ENCODE assay signal across 18 mouse cellular contexts in genomic region chr15:26553620-26554019, GRCm38 (mm10).
DNase-seq lines count a peak whose midpoint lies in the region; ATAC-seq and TF ChIP-seq lines count a peak whose summit lies in the region.
"Had no signal": no experiment of that assay in that cellular context is flagged by ENCODE, and none has a peak within 500 bp of the region (broad histone marks: within the 10 kb centered on the region; RNA-seq: fewer than 3 reads in every experiment).

No protein-coding gene starts in this region.

- no peak for TF ChIP-seq POLR2A in brain, embryonic 14.5 days (IDR thresholded peaks at IDR 0.05; ENCODE audit: borderline replicate concordance, extremely low read depth, insufficient read depth, insufficient read length, poor library complexity, severe bottlenecking)

- no peaks in the 10 kb centered on the region for H3K27me3 ChIP-seq in forebrain, embryonic 10.5 days (ENCODE audit: poor library complexity, severe bottlenecking)
- no peaks in the 10 kb centered on the region for H3K27me3 ChIP-seq in forebrain, postnatal 0 days (ENCODE audit: insufficient read depth, low read length)
- no peaks in the 10 kb centered on the region for H3K27me3 ChIP-seq in midbrain, embryonic 10.5 days (ENCODE audit: low read depth, poor library complexity, severe bottlenecking)
- H3K27me3 ChIP-seq in midbrain, embryonic 13.5 days: no peaks in the 10 kb centered on the region
- H3K27me3 ChIP-seq in hindbrain, embryonic 16.5 days (replicated peaks; ENCODE audit: control insufficient read depth, insufficient read depth, low read length): no peaks in the 10 kb centered on the region
- H3K27me3 ChIP-seq: embryonic facial prominence, embryonic 12.5 days; forebrain, embryonic 13.5 days had no signal

- peak overlapping the region; percentile 69 for H3K27ac ChIP-seq in forebrain, embryonic 10.5 days
- H3K27ac ChIP-seq in forebrain, postnatal 0 days (ENCODE audit: low read depth, low read length): no peak overlapping the region
- peak overlapping the region; percentile 69 for H3K27ac ChIP-seq in midbrain, embryonic 10.5 days (replicated peaks)
- no peak overlapping the region for H3K27ac ChIP-seq in midbrain, embryonic 13.5 days
- H3K27ac ChIP-seq in hindbrain, embryonic 16.5 days (ENCODE audit: low read depth, low read length): no peak overlapping the region
- H3K27ac ChIP-seq: embryonic facial prominence, embryonic 10.5 days; embryonic facial prominence, embryonic 12.5 days; forebrain, embryonic 13.5 days had no signal

- no peak for TF ChIP-seq CTCF in forebrain, postnatal 0 days (IDR thresholded peaks at IDR 0.05; ENCODE audit: low read depth)
- TF ChIP-seq CTCF in brain, embryonic 14.5 days (IDR thresholded peaks at IDR 0.05; ENCODE audit: borderline replicate concordance, extremely low read depth, insufficient read depth, insufficient read length): no peak

- peaks cover 16% of the 10 kb centered on the region for H3K4me1 ChIP-seq in forebrain, embryonic 10.5 days
- no peaks in the 10 kb centered on the region for H3K4me1 ChIP-seq in forebrain, postnatal 0 days (ENCODE audit: insufficient read depth)
- peaks cover 23% of the 10 kb centered on the region for H3K4me1 ChIP-seq in midbrain, embryonic 10.5 days
- no peaks in the 10 kb centered on the region for H3K4me1 ChIP-seq in midbrain, embryonic 13.5 days (replicated peaks)
- no peaks in the 10 kb centered on the region for H3K4me1 ChIP-seq in hindbrain, embryonic 16.5 days (ENCODE audit: control insufficient read depth, insufficient read depth, low read depth, low read length)
- H3K4me1 ChIP-seq: embryonic facial prominence, embryonic 10.5 days; embryonic facial prominence, embryonic 12.5 days; forebrain, embryonic 13.5 days had no signal

- WGBS in forebrain, embryonic 10.5 days: 17% methylated on average over 10 of the region's 10 CpGs
- WGBS in forebrain, postnatal 0 days: 12% methylated on average over 10 of the region's 10 CpGs
- 23% methylated on average over 10 of the region's 10 CpGs for WGBS in midbrain, embryonic 10.5 days
- 11% methylated on average over 10 of the region's 10 CpGs for WGBS in midbrain, embryonic 13.5 days
- 61% methylated on average over 10 of the region's 10 CpGs for WGBS in hindbrain, embryonic 16.5 days

- H3K9me3 ChIP-seq in forebrain, embryonic 10.5 days: peaks cover 8% of the 10 kb centered on the region; the same call in 1 of the 2 replicates
- no peaks in the 10 kb centered on the region for H3K9me3 ChIP-seq in forebrain, postnatal 0 days (ENCODE audit: low read length)
- no peaks in the 10 kb centered on the region for H3K9me3 ChIP-seq in midbrain, embryonic 10.5 days (replicated peaks)
- H3K9me3 ChIP-seq in midbrain, embryonic 13.5 days: no peaks in the 10 kb centered on the region
- no peaks in the 10 kb centered on the region for H3K9me3 ChIP-seq in hindbrain, embryonic 16.5 days (ENCODE audit: control insufficient read depth, low read length)
- H3K9me3 ChIP-seq: embryonic facial prominence, embryonic 10.5 days; embryonic facial prominence, embryonic 12.5 days; forebrain, embryonic 13.5 days had no signal

- no peak for DNase-seq in forebrain, embryonic 10.5 days (ENCODE audit: extremely low spot score, low spot score)
- DNase-seq in forebrain, postnatal 0 days: no peak
- peak; percentile 17 for DNase-seq in midbrain, embryonic 10.5 days (ENCODE audit: low spot score)
- DNase-seq in brain, embryonic 14.5 days (ENCODE audit: low read depth): peak; percentile 4
- DNase-seq: adrenal gland, adult 2 months; adrenal gland, postnatal 10 days; adrenal gland, postnatal 25 days; cerebellum, adult 11-12 months; cerebellum, adult 2 months; cerebellum, adult 9-10 months; cerebellum, postnatal 10 days; cerebellum, postnatal 25 days had no signal

- ATAC-seq in forebrain, postnatal 0 days: no peak
- no peak for ATAC-seq in midbrain, embryonic 13.5 days
- ATAC-seq in hindbrain, embryonic 16.5 days: no peak
- ATAC-seq: forebrain, embryonic 13.5 days; forebrain, embryonic 16.5 days had no signal

- no peak overlapping the region for H3K4me2 ChIP-seq in forebrain, postnatal 0 days (ENCODE audit: low read depth)
- no peak overlapping the region for H3K4me2 ChIP-seq in midbrain, embryonic 13.5 days (replicated peaks)
- no peak overlapping the region for H3K4me2 ChIP-seq in hindbrain, embryonic 16.5 days (ENCODE audit: low read length)
- H3K4me2 ChIP-seq: embryonic facial prominence, embryonic 12.5 days; forebrain, embryonic 13.5 days had no signal

- H3K4me3 ChIP-seq in forebrain, embryonic 10.5 days: no peak overlapping the region
- H3K4me3 ChIP-seq in forebrain, postnatal 0 days (ENCODE audit: low read depth, low read length): no peak overlapping the region
- H3K4me3 ChIP-seq in midbrain, embryonic 10.5 days: no peak overlapping the region
- no peak overlapping the region for H3K4me3 ChIP-seq in midbrain, embryonic 13.5 days (replicated peaks)
- H3K4me3 ChIP-seq in hindbrain, embryonic 16.5 days (ENCODE audit: low read length): no peak overlapping the region
- H3K4me3 ChIP-seq: embryonic facial prominence, embryonic 10.5 days; embryonic facial prominence, embryonic 12.5 days; forebrain, embryonic 13.5 days had no signal

- H3K36me3 ChIP-seq in forebrain, embryonic 10.5 days (replicated peaks): peaks cover 9% of the 10 kb centered on the region
- H3K36me3 ChIP-seq in forebrain, postnatal 0 days (ENCODE audit: insufficient read depth): no peaks in the 10 kb centered on the region
- peaks cover 11% of the 10 kb centered on the region for H3K36me3 ChIP-seq in midbrain, embryonic 10.5 days
- peaks cover 9% of the 10 kb centered on the region for H3K36me3 ChIP-seq in midbrain, embryonic 13.5 days
- H3K36me3 ChIP-seq in hindbrain, embryonic 16.5 days (ENCODE audit: control insufficient read depth, insufficient read depth, low read length): no peaks in the 10 kb centered on the region

- H3K9ac ChIP-seq in forebrain, postnatal 0 days: no peak overlapping the region
- H3K9ac ChIP-seq in midbrain, embryonic 13.5 days (replicated peaks): no peak overlapping the region
- H3K9ac ChIP-seq in hindbrain, embryonic 16.5 days (ENCODE audit: low read depth, low read length): no peak overlapping the region
- H3K9ac ChIP-seq: embryonic facial prominence, embryonic 12.5 days; forebrain, embryonic 13.5 days had no signal

Comparison
In these comparisons a context has a peak if more than half of its experiments do, and no peak if none do; other contexts are left out.
1. H3K27ac ChIP-seq: peak in forebrain, embryonic 10.5 days (single experiment) and midbrain, embryonic 10.5 days (single experiment); none in forebrain, postnatal 0 days (single experiment), midbrain, embryonic 13.5 days (single experiment) and hindbrain, embryonic 16.5 days (single experiment).
2. DNase-seq: peak in midbrain, embryonic 10.5 days (single experiment) and brain, embryonic 14.5 days (single experiment); none in forebrain, embryonic 10.5 days (single experiment) and forebrain, postnatal 0 days (single experiment).